Mouse (Mus musculus) adrenal gland (tissue): ENCODE measurements around the gene Pde4b.

Source experiments
- intact Hi-C: fragments of 180-260 bp; cut with DNase I; formaldehyde crosslinking; loops from one replicate; pipeline ENCODE4 v1.15.1; 2025

Gene Pde4b

GRCm38 (mm10) chr4:102393605-102394004 lies 306.3 kb downstream of the Pde4b start:
- intact Hi-C loops = no loop called here

- intact Hi-C loops = no loop called here
Observed at GRCm38 (mm10) chr4:102397334-102397733, 310.0 kb downstream of the Pde4b start.

- intact Hi-C loops = no loop called here
Observed at GRCm38 (mm10) chr4:102398512-102398911, 311.2 kb downstream of the Pde4b start.

DNA sequence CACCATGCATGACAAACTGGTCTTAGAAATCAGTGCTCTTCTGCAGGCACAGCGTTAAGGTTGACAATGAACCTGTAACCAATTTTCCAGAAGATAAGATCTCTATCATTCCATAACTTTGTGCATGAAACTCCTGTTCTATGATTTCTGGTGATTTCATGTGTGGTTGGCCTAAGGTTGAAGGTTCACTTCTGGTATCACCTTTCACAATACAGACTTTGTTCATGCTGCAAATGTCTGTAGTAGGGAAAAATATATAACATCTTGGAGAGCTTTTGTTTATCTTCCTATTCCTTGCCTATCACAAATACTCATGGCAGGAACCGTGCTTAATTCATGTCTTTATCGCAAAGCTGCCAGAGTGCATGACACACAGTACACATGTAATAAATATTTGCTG lies 319.5 kb downstream of the Pde4b start:
- intact Hi-C loops = no loop called here

DNA sequence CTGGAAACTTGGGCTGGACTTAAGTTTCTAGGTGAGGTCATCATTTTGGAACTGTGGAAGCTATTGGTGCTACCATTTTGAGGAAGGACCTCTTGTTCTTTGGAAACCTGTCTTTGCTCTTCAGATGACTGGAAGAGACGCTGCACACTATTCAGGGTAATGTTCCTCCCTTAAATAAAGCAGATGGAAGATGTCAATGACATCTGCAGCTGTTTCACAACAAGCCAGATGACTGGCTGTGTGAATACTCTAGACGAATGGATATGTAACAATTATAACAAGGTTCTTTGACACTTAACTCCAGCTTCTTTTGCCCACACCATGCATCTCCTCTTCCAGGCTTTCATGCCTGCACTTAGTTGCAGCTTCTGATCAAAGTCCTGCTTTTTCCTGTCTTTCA lies 320.8 kb downstream of the Pde4b start:
- intact Hi-C loops = no loop called here

- intact Hi-C loops = no loop called here
Observed at GRCm38 (mm10) chr4:102408938-102409337, 321.6 kb downstream of the Pde4b start.

GRCm38 (mm10) chr4:102413101-102413500 lies 325.8 kb downstream of the Pde4b start:
- intact Hi-C loops = no loop called here

DNA sequence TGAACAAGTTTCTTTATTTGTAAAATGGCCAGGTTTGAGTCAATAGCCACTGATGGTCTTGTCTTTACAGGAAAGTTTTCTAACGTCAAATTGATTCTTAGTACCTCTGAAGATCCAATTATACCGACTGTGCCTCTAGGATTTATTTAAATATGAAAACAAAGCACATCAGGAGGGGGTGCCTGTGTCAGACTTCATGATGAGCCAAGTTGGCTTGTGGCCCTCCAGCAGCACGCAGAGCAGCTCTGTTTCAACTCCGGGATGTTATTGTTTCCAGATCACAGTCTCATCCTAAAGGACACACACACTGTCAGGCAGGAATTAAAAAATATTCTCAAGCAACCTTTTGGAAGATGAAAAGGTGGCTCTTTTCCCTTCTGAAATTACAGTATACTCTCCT lies 326.5 kb downstream of the Pde4b start:
- intact Hi-C loops = no loop called here

DNA sequence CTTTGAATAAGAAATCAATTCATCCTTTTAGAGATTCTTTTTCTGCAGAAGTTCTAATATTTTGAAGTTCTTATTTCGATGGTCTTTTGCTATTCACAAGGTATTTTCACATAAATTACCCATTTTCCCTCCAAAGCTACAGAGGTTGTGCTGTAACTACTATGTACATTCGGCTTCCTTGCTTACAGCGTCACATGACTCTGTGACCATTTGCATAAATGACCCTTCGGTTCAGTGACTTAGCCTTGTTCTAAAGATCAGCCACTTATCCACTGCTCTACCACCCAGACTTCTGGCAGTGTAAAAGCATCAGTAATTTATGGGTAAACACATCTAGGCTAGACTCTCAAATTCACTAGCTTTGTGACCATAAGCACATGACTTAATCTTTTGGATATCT lies 327.3 kb downstream of the Pde4b start:
- intact Hi-C loops = no loop called here

DNA sequence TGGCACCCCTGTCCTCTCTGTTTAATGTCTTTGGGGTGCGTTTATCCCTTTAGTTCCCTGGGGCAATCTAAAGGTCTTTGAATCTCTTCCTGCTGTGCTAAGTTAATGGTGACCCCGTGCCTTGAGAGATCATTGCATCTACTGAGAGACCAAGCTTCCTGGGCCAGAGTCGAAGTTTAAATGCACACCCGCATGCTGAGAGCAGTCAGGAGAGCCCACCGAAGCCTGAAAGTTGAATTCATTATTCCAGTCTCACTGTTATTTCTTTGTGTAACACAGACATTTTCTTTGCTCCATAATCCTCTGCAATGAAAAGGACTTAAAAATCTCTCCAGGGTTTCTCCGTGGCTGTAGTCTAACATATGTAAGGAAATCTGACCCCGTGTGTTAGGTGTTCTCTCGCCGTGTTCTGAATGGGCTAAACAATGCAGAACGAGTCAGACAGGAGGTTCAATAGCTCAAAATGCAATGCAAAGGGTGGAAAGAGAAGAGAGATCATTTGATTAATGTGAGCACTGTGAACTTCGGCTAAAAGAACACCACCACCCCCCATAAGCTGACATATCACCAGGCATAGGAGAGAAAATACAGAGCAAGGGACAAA lies 333.6 kb downstream of the Pde4b start:
- intact Hi-C loops = no loop called here

- intact Hi-C loops = no loop called here
Observed at GRCm38 (mm10) chr4:102421398-102421859, 334.1 kb downstream of the Pde4b start.

GRCm38 (mm10) chr4:102424104-102424503 lies 336.8 kb downstream of the Pde4b start:
- intact Hi-C loops = no loop called here

GRCm38 (mm10) chr4:102425422-102425821 lies 338.1 kb downstream of the Pde4b start:
- intact Hi-C loops = no loop called here

DNA sequence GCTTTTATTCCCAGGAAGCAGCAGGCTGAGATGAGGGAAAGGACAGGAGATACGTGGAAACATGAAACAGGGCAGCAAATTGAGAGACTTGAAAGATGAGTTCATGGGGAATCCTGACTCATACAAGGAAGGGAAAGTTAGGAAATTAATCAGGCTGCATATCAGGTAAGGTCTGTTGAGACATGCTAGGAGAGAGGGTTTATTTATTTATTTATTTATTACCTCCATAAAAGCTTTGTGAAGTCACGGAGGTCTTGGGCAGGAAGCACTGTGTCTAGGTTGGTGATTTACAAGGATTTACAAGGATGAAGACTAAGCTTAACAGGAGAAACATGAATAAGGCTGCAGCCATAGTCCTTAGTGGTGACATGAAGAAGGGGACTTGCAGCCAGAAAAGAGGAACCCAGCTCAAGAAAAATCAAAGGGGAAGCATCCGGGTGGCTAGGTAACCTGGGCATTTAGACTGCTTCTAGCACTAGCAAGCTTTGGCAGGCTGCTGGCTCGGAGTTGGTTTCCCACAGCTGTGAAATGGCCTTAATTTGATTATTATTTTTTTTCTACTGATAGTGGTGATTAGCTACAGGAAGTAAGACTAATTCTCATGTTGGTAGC lies 342.5 kb downstream of the Pde4b start:
- intact Hi-C loops = no loop called here

GRCm38 (mm10) chr4:102432040-102432782 lies 344.9 kb downstream of the Pde4b start:
- intact Hi-C loops = no loop called here

- intact Hi-C loops = no loop called here
Observed at GRCm38 (mm10) chr4:102439401-102440118, 352.2 kb downstream of the Pde4b start.

- intact Hi-C loops = no loop called here
Observed at GRCm38 (mm10) chr4:102440119-102440481, 352.8 kb downstream of the Pde4b start.

DNA sequence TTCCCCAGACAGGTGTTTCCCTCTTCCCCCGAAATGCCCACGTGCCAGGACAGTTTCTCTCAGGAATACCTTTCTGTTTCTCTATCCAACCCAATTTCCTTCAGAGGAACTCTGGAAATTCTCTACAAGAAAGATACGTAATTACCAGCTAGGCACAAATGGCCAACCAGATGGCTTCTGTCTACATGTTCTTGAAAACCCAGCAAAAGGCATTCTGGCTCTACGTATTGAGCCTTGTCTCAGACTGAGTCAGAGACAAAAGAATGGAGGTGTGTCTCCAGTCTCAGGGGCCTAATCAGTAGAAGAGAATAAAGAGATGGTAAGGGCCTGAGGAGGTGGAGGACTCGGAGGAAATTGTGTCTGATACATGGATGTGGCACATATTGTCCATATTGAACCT lies 356.2 kb downstream of the Pde4b start:
- intact Hi-C loops = no loop called here

DNA sequence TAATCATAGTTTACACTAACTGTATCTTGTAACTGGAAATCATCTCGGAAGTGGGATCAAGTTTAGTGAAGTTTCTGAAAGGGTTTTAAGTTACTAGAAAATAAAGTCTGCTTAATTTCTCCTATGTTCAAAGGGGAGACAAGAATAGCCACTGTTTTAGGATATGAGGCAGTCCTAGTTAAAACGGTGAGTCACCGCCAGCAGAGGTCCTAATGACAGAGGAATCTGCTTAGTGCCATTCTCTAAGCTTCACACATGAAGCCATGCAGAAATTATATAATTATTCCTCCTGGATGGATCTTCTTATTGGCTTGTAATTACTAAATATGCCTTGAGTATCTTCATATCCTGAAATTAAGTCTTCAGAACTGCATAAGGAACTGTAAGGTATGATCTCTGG lies 357.2 kb downstream of the Pde4b start:
- intact Hi-C loops = no loop called here

GRCm38 (mm10) chr4:102446160-102446945 lies 359.0 kb downstream of the Pde4b start:
- intact Hi-C loops = no loop called here

GRCm38 (mm10) chr4:102456426-102456825 lies 369.1 kb downstream of the Pde4b start:
- intact Hi-C loops = no loop called here
